Mouse (Mus musculus) ES-Bruce4 (cell line): ENCODE measurements around the gene Tsfm.

Experiments
- CTCF ChIP-seq: IDR thresholded peaks from one replicate; pipeline ENCODE4 v1.8.1; 2011; ENCODE audit warnings: low read depth, low read length
- EP300 ChIP-seq: IDR thresholded peaks from 2 replicates; pipeline ENCODE4 v1.6.1; 2011; ENCODE audit warnings: low read depth, low read length; ENCODE audit not compliant: insufficient read depth
- POLR2A ChIP-seq: IDR thresholded peaks from one replicate; pipeline ENCODE4 v1.8.1; 2011; ENCODE audit warnings: low read length; ENCODE audit not compliant: insufficient read depth

DNA sequence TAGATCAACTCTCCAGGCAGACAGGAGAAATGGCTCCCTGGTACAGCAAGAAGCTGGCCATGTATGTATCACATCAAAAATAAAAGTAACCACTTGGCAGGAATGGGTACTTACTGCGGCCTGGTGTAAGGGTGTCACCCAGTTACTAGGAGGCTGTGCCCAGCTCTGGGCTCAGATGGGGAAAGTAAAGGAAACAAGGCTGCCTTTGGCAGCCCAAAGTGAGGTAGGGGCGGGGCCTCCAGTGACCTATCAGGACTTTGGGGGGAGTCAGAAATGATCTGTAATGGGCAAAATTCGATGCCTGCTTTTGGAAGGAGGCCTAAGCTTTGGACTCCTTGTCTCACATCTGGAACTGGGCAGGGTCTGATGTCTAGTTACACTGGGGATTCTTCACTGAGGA, 48.9 kb downstream of the Tsfm start:
- TF ChIP-seq CTCF (no peak), POLR2A (no peak), EP300 (no peak)
